17 mouse cellular contexts compared by ENCODE assay signal in the genomic region with DNA sequence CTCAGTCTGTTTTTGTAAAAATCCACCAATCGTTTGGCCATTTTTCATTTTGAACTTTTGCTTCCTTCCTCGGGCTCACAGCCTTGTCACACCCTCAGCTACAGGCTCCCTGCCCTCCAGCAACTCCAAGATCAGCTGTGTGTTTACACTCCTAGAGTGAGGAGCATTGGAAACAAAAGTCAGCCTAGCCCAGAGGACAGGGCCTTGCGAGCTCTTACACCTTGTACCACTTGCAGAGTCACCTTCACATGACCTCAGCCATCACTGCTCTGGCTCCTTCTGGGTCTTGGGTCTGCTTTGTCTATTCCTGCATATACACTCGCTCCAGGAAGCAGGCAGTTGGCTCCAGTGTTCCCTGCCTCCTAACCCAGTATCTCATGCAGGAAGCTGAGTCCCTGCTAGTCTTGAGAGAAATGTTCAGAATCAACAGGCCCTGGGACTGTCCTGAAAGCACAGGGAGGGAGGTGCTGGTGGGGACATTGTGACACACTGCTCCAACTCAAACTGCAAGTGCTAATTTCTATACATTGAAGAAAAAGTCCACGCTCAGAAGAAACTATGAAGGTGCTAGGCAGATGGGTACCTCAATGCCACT.
DNase-seq lines count a peak whose midpoint lies in the region; ATAC-seq and TF ChIP-seq lines count a peak whose summit lies in the region.
"Had no signal": no experiment of that assay in that cellular context is flagged by ENCODE, and none has a peak within 500 bp of the region (broad histone marks: within the 10 kb centered on the region; RNA-seq: fewer than 3 reads in every experiment).

No protein-coding gene starts in this region.

- 0 out of 2 replicates have a peak, but pooled peaks cover 3% of the 10 kb centered on the region for H3K36me3 ChIP-seq in heart, embryonic 10.5 days
- H3K36me3 ChIP-seq in heart, adult 2 months (ENCODE audit: control insufficient read depth, insufficient read depth, low read length): no peaks in the 10 kb centered on the region; the same call in 1 of the 2 replicates
- H3K36me3 ChIP-seq in kidney, embryonic 14.5 days (ENCODE audit: control insufficient read depth, insufficient read depth, low read length): no peaks in the 10 kb centered on the region
- no peaks in the 10 kb centered on the region for H3K36me3 ChIP-seq in stomach, postnatal 0 days (ENCODE audit: control insufficient read depth, insufficient read depth, low read length)
- H3K36me3 ChIP-seq: embryonic facial prominence, embryonic 12.5 days; neural tube, embryonic 12.5 days had no signal

- H3K4me3 ChIP-seq in heart, embryonic 10.5 days: no peak overlapping the region
- no peak overlapping the region for H3K4me3 ChIP-seq in heart, adult 2 months
- H3K4me3 ChIP-seq in kidney, embryonic 14.5 days (ENCODE audit: low read length): no peak overlapping the region
- H3K4me3 ChIP-seq in stomach, postnatal 0 days (ENCODE audit: low read depth, low read length): no peak overlapping the region
- H3K4me3 ChIP-seq: embryonic facial prominence, embryonic 12.5 days; left cerebral cortex, adult 2 months; neural tube, embryonic 12.5 days had no signal

- H3K9me3 ChIP-seq in heart, embryonic 10.5 days: no peaks in the 10 kb centered on the region
- no peaks in the 10 kb centered on the region for H3K9me3 ChIP-seq in kidney, embryonic 14.5 days (ENCODE audit: control insufficient read depth, low read length)
- H3K9me3 ChIP-seq in stomach, postnatal 0 days (ENCODE audit: control insufficient read depth, low read length): no peaks in the 10 kb centered on the region
- H3K9me3 ChIP-seq: embryonic facial prominence, embryonic 12.5 days; G1E; neural tube, embryonic 12.5 days had no signal

- H3K27ac ChIP-seq in heart, embryonic 10.5 days: peak overlapping the region; percentile 42
- H3K27ac ChIP-seq in heart, adult 2 months: no peak overlapping the region
- H3K27ac ChIP-seq in kidney, embryonic 14.5 days (ENCODE audit: low read depth, low read length): 0 out of 2 replicates have a peak overlapping the region, but pooled peaks have one; percentile 26
- H3K27ac ChIP-seq in stomach, postnatal 0 days (replicated peaks): peak overlapping the region; percentile 58; the same call in 1 of the 2 replicates
- H3K27ac ChIP-seq: embryonic facial prominence, embryonic 12.5 days; hindbrain, postnatal 0 days; left cerebral cortex, adult 2 months; macrophage; neural tube, embryonic 12.5 days had no signal

- TF ChIP-seq EP300 in heart, adult 2 months (IDR thresholded peaks at IDR 0.05; ENCODE audit: insufficient read depth, low read depth, low read length): no peak
- no peak for TF ChIP-seq EP300 in stomach, postnatal 0 days (optimal IDR thresholded peaks at IDR 0.05)

- H3K4me1 ChIP-seq in heart, embryonic 10.5 days: peaks cover 38% of the 10 kb centered on the region
- H3K4me1 ChIP-seq in heart, adult 2 months (ENCODE audit: control insufficient read depth, insufficient read depth, low read length): peaks cover 6% of the 10 kb centered on the region
- peaks cover 16% of the 10 kb centered on the region for H3K4me1 ChIP-seq in kidney, embryonic 14.5 days (ENCODE audit: control insufficient read depth, insufficient read depth, low read length)
- peaks cover 3% of the 10 kb centered on the region; the same call in 1 of the 2 replicates for H3K4me1 ChIP-seq in stomach, postnatal 0 days (replicated peaks; ENCODE audit: control insufficient read depth, insufficient read depth)

- no peaks in the 10 kb centered on the region for H3K27me3 ChIP-seq in heart, embryonic 10.5 days (ENCODE audit: insufficient read depth, poor library complexity, severe bottlenecking)
- H3K27me3 ChIP-seq in heart, adult 2 months (ENCODE audit: control insufficient read depth, insufficient read depth, low read length): no peaks in the 10 kb centered on the region
- H3K27me3 ChIP-seq in kidney, embryonic 14.5 days (ENCODE audit: control insufficient read depth, insufficient read depth, low read length): no peaks in the 10 kb centered on the region
- H3K27me3 ChIP-seq in stomach, postnatal 0 days (ENCODE audit: control insufficient read depth, insufficient read depth, low read length): no peaks in the 10 kb centered on the region
- H3K27me3 ChIP-seq: embryonic facial prominence, embryonic 12.5 days; neural tube, embryonic 12.5 days had no signal

- no peak for TF ChIP-seq CTCF in heart, adult 2 months (IDR thresholded peaks at IDR 0.05)
- no peak for TF ChIP-seq CTCF in stomach, postnatal 0 days (IDR thresholded peaks at IDR 0.05; ENCODE audit: low read depth)

- ATAC-seq in kidney, embryonic 14.5 days (ENCODE audit: low FRiP score, low TSS enrichment): no peak
- peak; percentile 86 for ATAC-seq in stomach, postnatal 0 days (ENCODE audit: low FRiP score, low TSS enrichment)
- ATAC-seq: hindbrain, postnatal 0 days had no signal

- H3K79me2 ChIP-seq in heart, adult 2 months (replicated peaks; ENCODE audit: control insufficient read depth, insufficient read depth, low read length): no peaks in the 10 kb centered on the region

- DNase-seq in heart, embryonic 10.5 days (ENCODE audit: low spot score): no peak
- no peak for DNase-seq in heart, adult 2 months
- DNase-seq in kidney, adult 11 months: no peak
- peak; percentile 26 for DNase-seq in testis, postnatal 10 days (ENCODE audit: low spot score)
- no peak for DNase-seq in testis, postnatal 14 days (ENCODE audit: low spot score)
- peak; percentile 47 for DNase-seq in stomach, postnatal 0 days (ENCODE audit: low spot score)
- no peak for DNase-seq in gastrocnemius, postnatal 10 days
- DNase-seq: cerebellum, postnatal 14 days; midbrain, embryonic 14.5 days; thymus, adult 18-20 months had no signal

- TF ChIP-seq POLR2A in heart, adult 2 months (IDR thresholded peaks at IDR 0.05; ENCODE audit: insufficient read depth, low read depth, low read length): no peak

- intact Hi-C loops in heart, adult 2 months (cut with DNase I): no loop called here

- 46% methylated on average over 5 of the region's 5 CpGs for WGBS in heart, embryonic 10.5 days
- 45% methylated on average over 5 of the region's 5 CpGs for WGBS in heart, adult 2 months
- WGBS in kidney, embryonic 14.5 days: 49% methylated on average over 5 of the region's 5 CpGs
- WGBS in stomach, postnatal 0 days: 41% methylated on average over 5 of the region's 5 CpGs

- H3K4me2 ChIP-seq in kidney, embryonic 14.5 days (replicated peaks; ENCODE audit: low read depth, low read length): no peak overlapping the region
- H3K4me2 ChIP-seq in stomach, postnatal 0 days (replicated peaks; ENCODE audit: low read depth): no peak overlapping the region
- H3K4me2 ChIP-seq: embryonic facial prominence, embryonic 12.5 days; neural tube, embryonic 12.5 days had no signal

- H3K9ac ChIP-seq in heart, adult 2 months (ENCODE audit: low read depth, low read length): no peak overlapping the region
- no peak overlapping the region for H3K9ac ChIP-seq in kidney, embryonic 14.5 days (ENCODE audit: low read depth, low read length)
- no peak overlapping the region for H3K9ac ChIP-seq in stomach, postnatal 0 days (ENCODE audit: low read length)
- H3K9ac ChIP-seq: embryonic facial prominence, embryonic 12.5 days; neural tube, embryonic 12.5 days had no signal

Comparison
In these comparisons a context has a peak if more than half of its experiments do, and no peak if none do; other contexts are left out.
1. DNase-seq: peak in testis, postnatal 10 days (single experiment) and stomach, postnatal 0 days (single experiment); none in heart, embryonic 10.5 days (single experiment), heart, adult 2 months (0 of 2), kidney, adult 11 months (single experiment), testis, postnatal 14 days (single experiment) and gastrocnemius, postnatal 10 days (single experiment).